Mouse (Mus musculus): ENCODE data around the gene Pithd1.
"Not testable (repeated sequence)": the region's sequence is repeated elsewhere in the genome, so short reads cannot be mapped to it uniquely, and the experiment has no call there.

The Pithd1 gene

GRCm38 (mm10) chr4:135962198-135962597, 24.9 kb downstream of the Pithd1 start:
- no peak for DNase-seq (ENCODE audit: low spot score in 2 of 2)

GRCm38 (mm10) chr4:135961709-135962108, 25.4 kb downstream of the Pithd1 start:
- no peak for DNase-seq (ENCODE audit: low spot score in 2 of 2)

DNA sequence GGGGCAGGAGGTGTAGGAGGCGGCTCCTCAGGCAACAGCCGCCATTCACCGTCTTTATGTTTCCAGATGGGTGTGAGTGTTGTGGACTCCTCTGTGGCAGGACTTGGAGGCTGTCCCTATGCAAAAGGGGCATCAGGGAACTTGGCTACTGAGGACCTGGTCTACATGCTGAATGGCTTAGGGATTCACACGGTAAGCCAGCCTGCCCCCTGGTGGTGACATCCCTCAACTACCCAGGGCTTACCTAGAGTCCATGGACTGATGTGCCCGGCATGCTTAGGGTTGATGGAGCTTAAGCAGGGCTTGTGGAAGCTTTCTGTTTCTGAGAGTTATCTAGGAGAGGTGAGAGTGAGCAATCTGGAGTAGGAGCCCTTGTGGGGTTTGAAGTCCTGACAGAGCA, 26.3 kb downstream of the Pithd1 start:
- peak; percentile 85 for DNase-seq (ENCODE audit: low spot score in 2 of 2)

DNA sequence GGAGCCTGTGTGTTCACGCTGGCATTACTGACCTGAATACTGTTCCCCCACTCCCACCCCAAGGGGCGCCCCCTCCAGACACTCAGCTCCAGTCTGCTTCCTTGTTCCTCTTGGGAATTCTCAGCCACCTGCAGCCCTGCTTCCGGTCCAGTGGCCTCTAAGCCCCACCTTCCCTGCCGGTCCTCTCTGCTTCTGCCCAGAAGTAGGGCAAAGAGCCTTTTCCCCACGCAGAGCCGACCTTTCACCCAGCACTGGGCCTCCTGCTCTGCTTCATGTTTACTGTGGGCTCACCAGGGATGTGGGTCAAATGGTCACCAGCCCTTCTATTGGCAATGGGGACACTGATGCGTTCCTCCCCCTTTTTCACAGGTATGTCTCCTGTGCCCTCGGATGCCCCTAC, 28.7 kb downstream of the Pithd1 start:
- no peak for DNase-seq (ENCODE audit: low spot score in 2 of 2)

DNA sequence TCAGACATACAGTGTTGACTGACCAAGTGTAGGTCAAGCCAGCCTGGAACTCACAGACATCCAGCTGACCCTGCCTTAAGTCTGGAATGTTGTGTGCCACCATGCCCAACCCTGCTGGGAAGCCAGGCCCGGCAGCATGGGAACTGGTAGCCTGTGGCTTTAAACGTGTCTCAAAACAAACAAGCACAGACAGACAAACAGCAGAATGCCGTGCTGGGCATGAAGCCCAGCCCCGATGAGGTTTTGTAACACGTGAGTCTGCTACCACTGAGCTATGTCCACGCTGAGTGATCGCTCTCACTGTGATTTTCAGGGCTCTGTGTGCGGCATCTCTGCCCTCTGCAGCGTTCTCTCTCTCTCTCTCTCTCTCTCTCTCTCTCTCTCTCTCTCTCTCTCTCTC, 31.2 kb downstream of the Pithd1 start:
- no peak for DNase-seq (ENCODE audit: low spot score in 2 of 2)

- DNase-seq (ENCODE audit: low spot score in 2 of 2) = peak; percentile 77 to 86
These were observed 32.8 kb downstream of the Pithd1 start for GRCm38 (mm10) chr4:135954241-135954640.

DNA sequence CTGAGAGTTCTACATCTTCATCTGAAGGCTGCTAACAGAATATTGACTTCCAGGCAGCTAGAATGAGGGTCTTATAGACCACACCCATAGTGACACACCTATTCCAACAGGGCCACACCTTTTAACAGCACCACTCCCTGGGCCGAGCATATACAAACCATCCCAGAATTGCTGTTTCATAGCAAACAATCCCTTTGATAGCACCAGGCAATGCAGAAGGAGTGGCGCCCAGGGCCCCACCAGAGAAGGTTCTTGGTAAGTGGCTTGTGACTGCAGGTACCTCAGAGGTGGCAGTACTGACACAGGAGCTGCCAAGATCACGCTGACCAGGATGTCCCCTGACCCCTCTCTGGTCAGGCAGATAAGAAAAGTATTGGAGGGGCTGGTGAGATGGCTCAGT, 33.9 kb downstream of the Pithd1 start:
- no peak for DNase-seq (ENCODE audit: low spot score in 2 of 2)

- no peak for DNase-seq (ENCODE audit: low spot score in 2 of 2)
These were observed 35.6 kb downstream of the Pithd1 start for GRCm38 (mm10) chr4:135951505-135951904.

DNA sequence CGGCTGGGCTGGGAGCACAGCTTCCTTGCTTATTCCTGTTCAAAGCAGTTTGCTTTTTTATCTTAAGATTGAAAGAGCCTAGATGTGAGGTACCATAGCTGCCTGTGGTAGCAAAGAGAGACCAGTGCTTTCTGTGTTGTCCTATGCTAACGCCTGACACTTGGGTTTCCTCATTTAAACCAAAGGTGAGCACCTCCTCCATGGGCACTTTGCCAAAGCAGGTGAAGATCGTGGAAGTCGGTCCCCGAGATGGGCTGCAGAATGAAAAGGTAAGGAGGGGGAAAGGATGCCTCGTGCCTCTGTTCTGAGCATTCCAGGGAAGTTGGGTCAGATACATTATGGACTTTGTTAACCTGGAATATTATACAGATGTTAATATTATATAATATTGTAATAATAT, 36.7 kb downstream of the Pithd1 start:
- DNase-seq (ENCODE audit: low spot score in 2 of 2) = no peak

GRCm38 (mm10) chr4:135949911-135950310, 37.2 kb downstream of the Pithd1 start:
- DNase-seq (ENCODE audit: low spot score in 2 of 2) = peak in 1 of 2 experiments; percentile 40

- DNase-seq (ENCODE audit: low spot score in 2 of 2) = no peak
These were observed 37.6 kb downstream of the Pithd1 start for GRCm38 (mm10) chr4:135949475-135949874.

GRCm38 (mm10) chr4:135948142-135948541, 38.9 kb downstream of the Pithd1 start:
- no peak for DNase-seq (ENCODE audit: low spot score in 2 of 2)

- peak; percentile 37 to 47 for DNase-seq (ENCODE audit: low spot score in 2 of 2)
These were observed 40.3 kb downstream of the Pithd1 start for GRCm38 (mm10) chr4:135946659-135947301.

- DNase-seq (ENCODE audit: low spot score in 2 of 2) = peak; percentile 95
These were observed 40.8 kb downstream of the Pithd1 start, which contains the start of gene Hmgcl for GRCm38 (mm10) chr4:135946278-135946658. Gene Hmgcl (plus strand): TSS chr4:135946448.

DNA sequence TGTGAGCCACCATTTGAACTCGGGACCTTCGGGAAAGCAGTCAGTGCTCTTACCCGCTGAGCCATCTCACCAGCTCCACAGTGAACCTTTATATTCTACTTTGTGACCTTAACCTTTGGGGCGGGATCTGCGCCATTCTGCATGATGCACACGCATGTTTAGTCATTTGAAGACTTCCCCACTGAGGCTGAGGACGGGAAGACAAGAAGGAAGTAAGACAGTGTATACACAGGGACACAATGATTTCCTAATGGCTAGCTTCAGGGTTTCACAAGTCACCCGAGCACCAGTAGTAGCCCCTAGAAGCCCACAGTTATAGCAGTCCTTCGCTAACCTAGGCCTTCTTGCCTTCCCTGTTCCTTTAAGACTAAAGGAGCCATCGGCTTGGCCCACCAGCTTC, 41.4 kb downstream of the Pithd1 start:
- DNase-seq (ENCODE audit: low spot score in 2 of 2) = no peak

DNA sequence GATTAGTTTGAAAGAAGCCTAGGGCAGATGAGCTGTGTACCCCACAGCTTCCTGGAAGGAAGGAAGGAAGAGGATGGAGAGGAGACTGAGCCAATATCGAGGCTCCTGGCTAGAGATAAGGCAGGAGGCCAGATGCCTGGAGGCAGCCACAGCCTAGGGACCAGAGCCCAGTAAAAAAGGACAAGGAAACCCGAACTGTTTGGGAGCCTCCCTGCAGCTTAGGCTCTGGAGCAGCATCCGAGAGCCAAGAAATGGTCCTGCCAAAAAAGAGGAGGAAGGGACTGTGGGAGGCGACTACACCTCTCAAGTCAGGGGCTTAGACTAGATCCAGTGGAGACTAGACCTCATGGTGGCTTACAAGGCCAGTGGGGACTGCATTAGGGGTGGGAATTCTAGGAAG, 43.7 kb downstream of the Pithd1 start:
- DNase-seq (ENCODE audit: low spot score in 2 of 2) = no peak

DNA sequence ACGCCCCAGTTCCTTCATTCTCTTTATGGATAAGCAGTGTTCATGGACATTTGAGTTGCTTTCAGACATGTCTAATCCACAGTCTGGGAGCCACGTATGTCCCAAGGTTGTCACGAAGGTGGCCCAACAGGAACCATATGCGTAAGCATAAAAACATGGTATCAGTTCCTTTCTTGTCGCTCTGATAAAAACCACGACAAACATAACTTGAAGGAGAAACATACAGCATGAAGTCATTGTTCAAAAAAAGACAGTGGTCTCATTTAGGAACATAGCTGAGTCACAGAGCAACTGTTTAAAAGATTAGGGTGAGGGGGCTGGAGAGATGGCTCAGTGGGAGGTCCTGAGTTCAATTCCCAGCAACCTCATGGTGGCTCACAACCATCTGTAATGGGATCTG, 44.9 kb downstream of the Pithd1 start:
- DNase-seq (ENCODE audit: low spot score in 2 of 2) = no peak

GRCm38 (mm10) chr4:135941026-135941425, 46.0 kb downstream of the Pithd1 start:
- not testable (repeated sequence) for DNase-seq (ENCODE audit: low spot score in 2 of 2)

DNA sequence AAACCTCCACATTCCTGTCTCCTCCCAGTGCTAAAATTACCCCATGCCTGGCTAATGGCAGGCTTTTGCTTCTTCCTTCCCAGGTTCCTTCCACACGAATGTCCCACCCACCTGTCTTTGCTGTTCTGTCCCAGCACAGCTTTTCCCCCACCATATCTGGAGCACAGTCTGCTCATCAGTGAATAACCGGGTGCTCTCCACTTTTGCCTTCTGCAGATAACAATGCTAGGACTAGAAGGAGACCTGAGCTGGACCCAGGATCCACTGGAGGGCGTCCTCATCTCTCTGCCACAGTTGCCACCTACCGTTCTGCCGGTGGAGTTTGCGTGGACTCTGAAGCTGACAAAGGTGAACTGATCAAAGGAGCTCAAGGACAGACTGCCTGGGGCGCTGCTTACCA, 48.2 kb downstream of the Pithd1 start:
- no peak for DNase-seq (ENCODE audit: low spot score in 2 of 2)

- DNase-seq (ENCODE audit: low spot score in 2 of 2) = no peak
These were observed 51.6 kb downstream of the Pithd1 start for GRCm38 (mm10) chr4:135935502-135935901.

GRCm38 (mm10) chr4:135934708-135935500, 52.2 kb downstream of the Pithd1 start:
- DNase-seq (ENCODE audit: low spot score in 2 of 2) = no peak

- no peak for DNase-seq (ENCODE audit: low spot score in 2 of 2)
These were observed 55.2 kb downstream of the Pithd1 start for GRCm38 (mm10) chr4:135931832-135932231.

GRCm38 (mm10) chr4:135930239-135930638, 56.8 kb downstream of the Pithd1 start:
- DNase-seq (ENCODE audit: low spot score in 2 of 2) = no peak
